Mouse (Mus musculus) midbrain, embryonic 12.5 days (tissue): ENCODE results near the gene Pde10a. TPM values are rescaled to one million over a fixed set of nuclear protein-coding genes. Genes with fewer than 3 reads are reported as not detected.

Experiments used
- ATAC-seq: fragments of 200-750 bp; cut with Nextera tagmentation; 2 replicates; pipeline ENCODE4 v1.8.0; 2017; ENCODE audit warnings: low read depth, moderate TSS enrichment, moderate library complexity; ENCODE audit not compliant: low FRiP score
- H3K27ac ChIP-seq: fragments of 300-500 bp; sonication (generic); replicated peaks from 2 replicates; pipeline ENCODE4 v1.5.1; 2016; ENCODE audit warnings: mild to moderate bottlenecking
- H3K27me3 ChIP-seq: fragments of 300-500 bp; sonication (generic); 2 replicates; pipeline ENCODE4 v1.6.1; 2016; ENCODE audit warnings: mild to moderate bottlenecking
- H3K36me3 ChIP-seq: fragments of 300-500 bp; sonication (generic); 2 replicates; pipeline ENCODE4 v1.6.1; 2016
- H3K4me1 ChIP-seq: fragments of 300-500 bp; sonication (generic); 2 replicates; pipeline ENCODE4 v1.6.1; 2016
- H3K4me2 ChIP-seq: fragments of 300-500 bp; sonication (generic); replicated peaks from 2 replicates; pipeline ENCODE4 v1.6.1; 2016; ENCODE audit warnings: mild to moderate bottlenecking, moderate library complexity
- H3K4me3 ChIP-seq: fragments of 300-500 bp; sonication (generic); 2 replicates; pipeline ENCODE4 v1.5.1; 2016; ENCODE audit warnings: mild to moderate bottlenecking
- H3K9ac ChIP-seq: fragments of 300-500 bp; sonication (generic); replicated peaks from 2 replicates; pipeline ENCODE4 v1.6.1; 2016; ENCODE audit warnings: mild to moderate bottlenecking, moderate library complexity
- H3K9me3 ChIP-seq: fragments of 300-500 bp; sonication (generic); 2 replicates; pipeline ENCODE4 v1.6.1; 2016; ENCODE audit warnings: mild to moderate bottlenecking
- WGBS: fragments of 180-500 bp; shearing (Covaris S2); methylation state at CpG from one replicate; pipeline ENCODE4 v1.1.7; 2016; 5-methylcytosine and 5-hydroxymethylcytosine counted together
- polyA plus RNA-seq: library from polyadenylated mRNA; unstranded; fragments of >200 nt; fragmentation: Nextera tagmentation; extraction: Ambion mirVana; gene quantifications from 2 replicates; pipeline ENCODE4 v1.2.1, GENCODE M21; 2016

Pde10a gene
- polyA plus RNA-seq, 1 experiment from 2014 or later: 9.9 TPM

GRCm38 (mm10) chr17:8928560-8928959 lies 403.4 kb downstream of the Pde10a start:
- Histone ChIP-seq H3K4me1 (peaks cover 12% of the 10 kb centered on the region), H3K36me3 (no peaks in the 10 kb centered on the region), H3K27ac (no peak overlapping the region), H3K9me3 (no peaks in the 10 kb centered on the region), H3K4me3 (no peak overlapping the region), H3K4me2 (no peak overlapping the region), H3K27me3 (0 out of 2 replicates have a peak, but pooled peaks cover 3% of the 10 kb centered on the region), H3K9ac (no peak overlapping the region)
- ATAC-seq: no peak
- WGBS: 50% methylated on average over 2 of the region's 2 CpGs

GRCm38 (mm10) chr17:8929636-8930035 lies 404.5 kb downstream of the Pde10a start:
- H3K27me3 ChIP-seq: 0 out of 2 replicates have a peak, but pooled peaks cover 3% of the 10 kb centered on the region
- ATAC-seq: no peak
- H3K27ac ChIP-seq: no peak overlapping the region
- no peak overlapping the region for H3K4me2 ChIP-seq
- no peak overlapping the region for H3K4me3 ChIP-seq
- 64% methylated on average over 8 of the region's 8 CpGs for WGBS
- peaks cover 12% of the 10 kb centered on the region for H3K4me1 ChIP-seq
- no peak overlapping the region for H3K9ac ChIP-seq
- no peaks in the 10 kb centered on the region for H3K36me3 ChIP-seq
- no peaks in the 10 kb centered on the region for H3K9me3 ChIP-seq

- H3K36me3 ChIP-seq: no peaks in the 10 kb centered on the region
- no peaks in the 10 kb centered on the region for H3K27me3 ChIP-seq
- WGBS: 46% methylated on average over 12 of the region's 12 CpGs
- no peak overlapping the region for H3K4me2 ChIP-seq
- no peak for ATAC-seq
- no peak overlapping the region for H3K4me3 ChIP-seq
- H3K9ac ChIP-seq: no peak overlapping the region
- H3K4me1 ChIP-seq: peaks cover 7% of the 10 kb centered on the region; the same call in 1 of the 2 replicates
- no peaks in the 10 kb centered on the region for H3K9me3 ChIP-seq
- H3K27ac ChIP-seq: no peak overlapping the region
These were observed 410.4 kb downstream of the Pde10a start for GRCm38 (mm10) chr17:8935604-8936003.

GRCm38 (mm10) chr17:8936603-8937002 lies 411.4 kb downstream of the Pde10a start:
- Histone ChIP-seq H3K9ac (no peak overlapping the region), H3K27me3 (no peaks in the 10 kb centered on the region), H3K4me3 (no peak overlapping the region), H3K36me3 (no peaks in the 10 kb centered on the region), H3K27ac (no peak overlapping the region), H3K4me2 (no peak overlapping the region), H3K4me1 (peaks cover 7% of the 10 kb centered on the region; the same call in 1 of the 2 replicates), H3K9me3 (no peaks in the 10 kb centered on the region)
- no peak for ATAC-seq
- 9% methylated on average over 4 of the region's 4 CpGs for WGBS

- no peak overlapping the region for H3K4me2 ChIP-seq
- peaks cover 24% of the 10 kb centered on the region; the same call in 1 of the 2 replicates for H3K36me3 ChIP-seq
- H3K9me3 ChIP-seq: no peaks in the 10 kb centered on the region
- ATAC-seq: no peak
- H3K27me3 ChIP-seq: no peaks in the 10 kb centered on the region
- 65% methylated on average over 5 of the region's 5 CpGs for WGBS
- H3K27ac ChIP-seq: no peak overlapping the region
- H3K4me1 ChIP-seq: peaks cover 7% of the 10 kb centered on the region; the same call in 1 of the 2 replicates
- no peak overlapping the region for H3K4me3 ChIP-seq
- no peak overlapping the region for H3K9ac ChIP-seq
These were observed 426.4 kb downstream of the Pde10a start for GRCm38 (mm10) chr17:8951588-8951987.

GRCm38 (mm10) chr17:8952951-8953350 lies 427.8 kb downstream of the Pde10a start:
- Histone ChIP-seq H3K4me3 (no peak overlapping the region), H3K27me3 (no peaks in the 10 kb centered on the region), H3K9me3 (no peaks in the 10 kb centered on the region), H3K9ac (no peak overlapping the region), H3K4me2 (no peak overlapping the region), H3K4me1 (peaks cover 7% of the 10 kb centered on the region; the same call in 1 of the 2 replicates), H3K27ac (no peak overlapping the region), H3K36me3 (peaks cover 20% of the 10 kb centered on the region; the same call in 1 of the 2 replicates)
- no peak for ATAC-seq
- WGBS: 88% methylated on average over 8 of the region's 8 CpGs

- Histone ChIP-seq H3K27me3 (no peaks in the 10 kb centered on the region), H3K27ac (no peak overlapping the region), H3K4me2 (no peak overlapping the region), H3K4me3 (no peak overlapping the region), H3K9ac (no peak overlapping the region), H3K4me1 (peaks cover 23% of the 10 kb centered on the region; the same call in 1 of the 2 replicates), H3K9me3 (no peaks in the 10 kb centered on the region), H3K36me3 (0 out of 2 replicates have a peak, but pooled peaks cover 11% of the 10 kb centered on the region)
- 87% methylated on average over 6 of the region's 6 CpGs for WGBS
- ATAC-seq: no peak
These were observed 433.0 kb downstream of the Pde10a start for GRCm38 (mm10) chr17:8958125-8958524.

GRCm38 (mm10) chr17:8960386-8960785 lies 435.2 kb downstream of the Pde10a start:
- WGBS: 76% methylated on average over 4 of the region's 4 CpGs
- H3K27me3 ChIP-seq: no peaks in the 10 kb centered on the region
- H3K36me3 ChIP-seq: peaks cover 7% of the 10 kb centered on the region; the same call in 1 of the 2 replicates
- H3K27ac ChIP-seq: no peak overlapping the region
- no peak overlapping the region for H3K4me3 ChIP-seq
- no peak overlapping the region for H3K4me2 ChIP-seq
- H3K4me1 ChIP-seq: peaks cover 23% of the 10 kb centered on the region; the same call in 1 of the 2 replicates
- no peak for ATAC-seq
- no peaks in the 10 kb centered on the region for H3K9me3 ChIP-seq
- no peak overlapping the region for H3K9ac ChIP-seq

- H3K4me3 ChIP-seq: no peak overlapping the region
- no peaks in the 10 kb centered on the region for H3K27me3 ChIP-seq
- H3K4me2 ChIP-seq: no peak overlapping the region
- peaks cover 21% of the 10 kb centered on the region; the same call in 1 of the 2 replicates for H3K4me1 ChIP-seq
- peaks cover 11% of the 10 kb centered on the region; the same call in 1 of the 2 replicates for H3K36me3 ChIP-seq
- no peaks in the 10 kb centered on the region for H3K9me3 ChIP-seq
- no peak overlapping the region for H3K9ac ChIP-seq
- WGBS: 77% methylated on average over 5 of the region's 5 CpGs
- H3K27ac ChIP-seq: no peak overlapping the region
- no peak for ATAC-seq
These were observed 435.9 kb downstream of the Pde10a start for GRCm38 (mm10) chr17:8961097-8961496.

GRCm38 (mm10) chr17:8961644-8962043 lies 436.5 kb downstream of the Pde10a start:
- no peak overlapping the region for H3K4me3 ChIP-seq
- WGBS: 35% methylated on average over 14 of the region's 14 CpGs
- H3K9me3 ChIP-seq: no peaks in the 10 kb centered on the region
- no peak overlapping the region for H3K4me2 ChIP-seq
- H3K36me3 ChIP-seq: peaks cover 16% of the 10 kb centered on the region; the same call in 1 of the 2 replicates
- H3K27ac ChIP-seq: 0 out of 2 replicates have a peak overlapping the region, but pooled peaks have one; percentile 27
- no peak overlapping the region for H3K9ac ChIP-seq
- no peaks in the 10 kb centered on the region for H3K27me3 ChIP-seq
- H3K4me1 ChIP-seq: peaks cover 16% of the 10 kb centered on the region; the same call in 1 of the 2 replicates
- ATAC-seq: peak; percentile 81

- Histone ChIP-seq H3K4me3 (no peak overlapping the region), H3K9ac (no peak overlapping the region), H3K27me3 (no peaks in the 10 kb centered on the region; the same call in 1 of the 2 replicates), H3K4me2 (no peak overlapping the region), H3K9me3 (no peaks in the 10 kb centered on the region), H3K36me3 (peaks cover 40% of the 10 kb centered on the region), H3K4me1 (peaks cover 14% of the 10 kb centered on the region; the same call in 1 of the 2 replicates), H3K27ac (no peak overlapping the region)
- WGBS: 90% methylated on average over 6 of the region's 6 CpGs
- ATAC-seq: no peak
These were observed 440.0 kb downstream of the Pde10a start for GRCm38 (mm10) chr17:8965177-8965576.

- Histone ChIP-seq H3K36me3 (peaks cover 23% of the 10 kb centered on the region), H3K27ac (no peak overlapping the region), H3K4me2 (peak overlapping the region; percentile 17; the same call in 1 of the 2 replicates), H3K9me3 (no peaks in the 10 kb centered on the region), H3K27me3 (no peaks in the 10 kb centered on the region; the same call in 1 of the 2 replicates), H3K4me1 (peaks cover 15% of the 10 kb centered on the region), H3K4me3 (no peak overlapping the region), H3K9ac (no peak overlapping the region)
- WGBS: 18% methylated on average over 12 of the region's 12 CpGs
- no peak for ATAC-seq
These were observed 447.1 kb downstream of the Pde10a start for GRCm38 (mm10) chr17:8972152-8972854.
